Mouse (Mus musculus): ENCODE measurements around the gene Eapp.

- TF ChIP-seq TAL1 (IDR thresholded peaks at IDR 0.05; ENCODE audit: low read length) (no peak), GATA1 (IDR thresholded peaks at IDR 0.05; ENCODE audit: low read length) (no peak)
Measured at GRCm38 (mm10) chr12:54696242-54697002, 725 bp upstream of the Eapp start.
